Comparison of ENCODE assay signal across 9 mouse cellular contexts in the genomic region with DNA sequence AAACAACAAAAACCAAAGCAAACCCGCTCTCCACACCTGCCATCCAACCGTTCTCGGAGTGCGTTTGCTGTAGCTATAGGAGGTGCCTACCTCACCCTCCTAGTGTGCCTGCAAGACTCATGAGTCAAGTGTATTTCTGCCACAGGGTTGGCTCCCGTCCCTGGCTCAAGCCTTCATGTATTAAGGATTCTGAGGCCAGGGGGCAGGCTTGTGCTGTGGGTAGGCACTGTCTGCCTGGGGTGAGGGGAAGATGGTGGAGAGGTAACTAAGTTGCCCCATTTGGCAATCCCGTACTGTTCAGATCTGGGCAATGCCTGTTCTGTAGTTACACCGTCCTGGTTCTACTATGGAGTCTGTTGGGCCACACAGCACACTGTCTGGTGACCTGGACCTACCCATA.
DNase-seq lines count a peak whose midpoint lies in the region; ATAC-seq and TF ChIP-seq lines count a peak whose summit lies in the region.
"Had no signal": no experiment of that assay in that cellular context is flagged by ENCODE, and none has a peak within 500 bp of the region (broad histone marks: within the 10 kb centered on the region; RNA-seq: fewer than 3 reads in every experiment).

No protein-coding gene starts in this region.

- no peaks in the 10 kb centered on the region for H3K9me3 ChIP-seq in stomach, embryonic 15.5 days
- no peaks in the 10 kb centered on the region for H3K9me3 ChIP-seq in limb, embryonic 10.5 days (replicated peaks)
- no peaks in the 10 kb centered on the region for H3K9me3 ChIP-seq in kidney, embryonic 14.5 days (ENCODE audit: control insufficient read depth, low read length)

- no peak overlapping the region for H3K27ac ChIP-seq in layer of hippocampus, adult 2 months
- 0 out of 2 replicates have a peak overlapping the region, but pooled peaks have one; percentile 83 for H3K27ac ChIP-seq in stomach, embryonic 15.5 days
- no peak overlapping the region for H3K27ac ChIP-seq in limb, embryonic 10.5 days
- no peak overlapping the region for H3K27ac ChIP-seq in kidney, embryonic 14.5 days (ENCODE audit: low read depth, low read length)

- H3K27me3 ChIP-seq in stomach, embryonic 15.5 days (replicated peaks), result no peaks in the 10 kb centered on the region
- no peaks in the 10 kb centered on the region for H3K27me3 ChIP-seq in limb, embryonic 10.5 days (ENCODE audit: low read depth, poor library complexity, severe bottlenecking)
- no peaks in the 10 kb centered on the region for H3K27me3 ChIP-seq in kidney, embryonic 14.5 days (ENCODE audit: control insufficient read depth, insufficient read depth, low read length)

- peak; percentile 52 for TF ChIP-seq CTCF in layer of hippocampus, adult 2 months (conservative IDR thresholded peaks at IDR 0.05)

- H3K9ac ChIP-seq in stomach, embryonic 15.5 days, result no peak overlapping the region
- H3K9ac ChIP-seq in kidney, embryonic 14.5 days (ENCODE audit: low read depth, low read length), result no peak overlapping the region

- no peak for ATAC-seq in stomach, embryonic 15.5 days (ENCODE audit: insufficient read depth, low FRiP score, low read depth)
- ATAC-seq in kidney, embryonic 14.5 days (ENCODE audit: low FRiP score, low TSS enrichment), result no peak

- no peaks in the 10 kb centered on the region for H3K36me3 ChIP-seq in stomach, embryonic 15.5 days
- H3K36me3 ChIP-seq in limb, embryonic 10.5 days, result peaks cover 45% of the 10 kb centered on the region
- H3K36me3 ChIP-seq in kidney, embryonic 14.5 days (ENCODE audit: control insufficient read depth, insufficient read depth, low read length), result no peaks in the 10 kb centered on the region

- peaks cover 100% of the 10 kb centered on the region for H3K4me1 ChIP-seq in stomach, embryonic 15.5 days
- H3K4me1 ChIP-seq in limb, embryonic 10.5 days, result peaks cover 99% of the 10 kb centered on the region
- H3K4me1 ChIP-seq in kidney, embryonic 14.5 days (ENCODE audit: control insufficient read depth, insufficient read depth, low read length), result peaks cover 96% of the 10 kb centered on the region

- WGBS in stomach, embryonic 15.5 days, result 79% methylated on average over 7 of the region's 7 CpGs
- WGBS in limb, embryonic 10.5 days, result 89% methylated on average over 7 of the region's 7 CpGs
- 89% methylated on average over 7 of the region's 7 CpGs for WGBS in kidney, embryonic 14.5 days

- H3K4me2 ChIP-seq in stomach, embryonic 15.5 days, result no peak overlapping the region
- H3K4me2 ChIP-seq in kidney, embryonic 14.5 days (replicated peaks; ENCODE audit: low read depth, low read length), result no peak overlapping the region

- no peak overlapping the region for H3K4me3 ChIP-seq in layer of hippocampus, adult 2 months
- no peak overlapping the region for H3K4me3 ChIP-seq in stomach, embryonic 15.5 days (replicated peaks)
- H3K4me3 ChIP-seq in limb, embryonic 10.5 days, result no peak overlapping the region
- no peak overlapping the region for H3K4me3 ChIP-seq in kidney, embryonic 14.5 days (ENCODE audit: low read length)

- DNase-seq in layer of hippocampus, adult 2 months (ENCODE audit: low spot score in 2 of 2), result no peak
- DNase-seq in layer of hippocampus, adult 8-10 months (ENCODE audit: low spot score in 2 of 2), result no peak
- peak; percentile 50 for DNase-seq in Muller cell, postnatal 12 days (ENCODE audit: inconsistent ontology term)
- DNase-seq in gastrocnemius, adult 8-10 months (ENCODE audit: low spot score in 2 of 2), result peak; percentile 61 to 68
- no peak for DNase-seq in limb, embryonic 10.5 days (ENCODE audit: low spot score)
- DNase-seq in urinary bladder, postnatal 25 days (ENCODE audit: low spot score), result no peak
- DNase-seq: spleen, adult 18-20 months had no signal

Comparison
In these comparisons a context has a peak if more than half of its experiments do, and no peak if none do; other contexts are left out.
1. DNase-seq: peak in Muller cell, postnatal 12 days (single experiment) and gastrocnemius, adult 8-10 months (2 of 2); none in layer of hippocampus, adult 2 months (0 of 2), layer of hippocampus, adult 8-10 months (0 of 2), limb, embryonic 10.5 days (single experiment) and urinary bladder, postnatal 25 days (single experiment).